15 mouse cellular contexts compared by ENCODE assay signal in the genomic region with DNA sequence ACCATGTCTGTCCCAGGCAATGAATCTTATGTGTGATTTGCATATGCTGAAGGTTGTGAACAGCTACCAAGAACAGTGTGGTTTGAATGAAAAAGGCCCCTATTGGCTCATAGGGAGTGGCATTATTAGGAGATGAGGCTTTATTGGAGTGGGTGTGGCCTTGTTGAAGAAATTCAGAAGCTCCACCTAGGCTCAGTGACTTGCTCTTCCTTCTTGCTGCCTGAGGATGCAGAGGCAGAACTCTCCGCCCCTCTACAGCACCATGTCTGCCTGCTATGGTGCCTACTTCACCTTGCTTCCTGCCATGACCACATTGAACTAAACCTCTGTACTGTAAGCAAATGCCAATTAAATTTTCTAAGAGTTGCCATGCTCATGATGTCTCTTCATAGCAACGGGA. TPM values are rescaled to one million over a fixed set of nuclear protein-coding genes. Genes with fewer than 3 reads are reported as not detected.
DNase-seq lines count a peak whose midpoint lies in the region; ATAC-seq and TF ChIP-seq lines count a peak whose summit lies in the region.
"Had no signal": no experiment of that assay in that cellular context is flagged by ENCODE, and none has a peak within 500 bp of the region (broad histone marks: within the 10 kb centered on the region; RNA-seq: fewer than 3 reads in every experiment).

No protein-coding gene starts in this region.

- H3K4me1 ChIP-seq in ES-E14 (ENCODE audit: control insufficient read depth in 2 of 2, insufficient read depth in 2 of 2, low read length in 2 of 2, poor library complexity in 1 of 2): peaks cover 7 to 8% of the 10 kb centered on the region in 2 experiments; a peak in 3 of 4 replicates
- peaks cover 20% of the 10 kb centered on the region for H3K4me1 ChIP-seq in hindbrain, embryonic 13.5 days (replicated peaks)
- H3K4me1 ChIP-seq in hindbrain, embryonic 16.5 days (ENCODE audit: control insufficient read depth, insufficient read depth, low read depth, low read length): peaks cover 8% of the 10 kb centered on the region

- no peaks in the 10 kb centered on the region for H3K36me3 ChIP-seq in ES-E14 (ENCODE audit: control insufficient read depth, insufficient read depth, low read length, poor library complexity, severe bottlenecking)
- no peaks in the 10 kb centered on the region for H3K36me3 ChIP-seq in hindbrain, embryonic 13.5 days
- H3K36me3 ChIP-seq in hindbrain, embryonic 16.5 days (ENCODE audit: control insufficient read depth, insufficient read depth, low read length): no peaks in the 10 kb centered on the region

- H3K9ac ChIP-seq in ES-E14 (ENCODE audit: insufficient read depth, low read depth, low read length, poor library complexity, severe bottlenecking): no peak overlapping the region
- no peak overlapping the region for H3K9ac ChIP-seq in hindbrain, embryonic 13.5 days
- H3K9ac ChIP-seq in hindbrain, embryonic 16.5 days (ENCODE audit: low read depth, low read length): no peak overlapping the region
- H3K9ac ChIP-seq: limb, embryonic 13.5 days had no signal

- ATAC-seq in granulocyte monocyte progenitor cell, adult 5-6 weeks (replicated peaks; ENCODE audit: poor library complexity, severe bottlenecking): peak; percentile 11; the same call in 1 of the 2 replicates
- ATAC-seq in megakaryocyte progenitor cell, adult 5-6 weeks (replicated peaks; ENCODE audit: poor library complexity): peak; percentile 54
- no peak for ATAC-seq in hindbrain, embryonic 13.5 days (ENCODE audit: low FRiP score)
- ATAC-seq in hindbrain, embryonic 16.5 days: no peak
- ATAC-seq: activated CD4-positive, CD25-positive, alpha-beta regulatory T cell, adult 4 months had no signal

- no peak overlapping the region for H3K27ac ChIP-seq in ES-E14 (ENCODE audit: insufficient read depth, low read depth, low read length, poor library complexity, severe bottlenecking)
- no peak overlapping the region for H3K27ac ChIP-seq in hindbrain, embryonic 13.5 days
- no peak overlapping the region for H3K27ac ChIP-seq in hindbrain, embryonic 16.5 days (ENCODE audit: low read depth, low read length)
- H3K27ac ChIP-seq: forebrain, embryonic 13.5 days; limb, embryonic 13.5 days had no signal

- DNase-seq in CD4-positive helper T cell, adult 2 months (ENCODE audit: low read depth, low spot score): peak; percentile 43
- DNase-seq in ES-E14 (ENCODE audit: low read depth, low spot score): peak; percentile 30
- DNase-seq in right cerebral cortex, postnatal 10 days (ENCODE audit: low spot score in 2 of 2): no peak
- DNase-seq: gastrocnemius, postnatal 25 days; heart, postnatal 14 days; kidney, adult 18-20 months; lung, postnatal 4 days had no signal

- no peaks in the 10 kb centered on the region for H3K9me3 ChIP-seq in ES-E14 (ENCODE audit: control insufficient read depth, insufficient read depth, low read depth, low read length)
- H3K9me3 ChIP-seq in hindbrain, embryonic 13.5 days: no peaks in the 10 kb centered on the region
- no peaks in the 10 kb centered on the region for H3K9me3 ChIP-seq in hindbrain, embryonic 16.5 days (ENCODE audit: control insufficient read depth, low read length)
- H3K9me3 ChIP-seq: forebrain, embryonic 13.5 days; limb, embryonic 13.5 days had no signal

- in situ Hi-C loops in ES-E14 (cut with MboI; ENCODE audit: low sequenced_read_pairs in 2 of 2, unreplicated experiment in 2 of 2): no loop called here

- no peak overlapping the region for H3K4me2 ChIP-seq in hindbrain, embryonic 13.5 days
- H3K4me2 ChIP-seq in hindbrain, embryonic 16.5 days (ENCODE audit: low read length): no peak overlapping the region

- H3K27me3 ChIP-seq in hindbrain, embryonic 13.5 days: no peaks in the 10 kb centered on the region
- no peaks in the 10 kb centered on the region for H3K27me3 ChIP-seq in hindbrain, embryonic 16.5 days (replicated peaks; ENCODE audit: control insufficient read depth, insufficient read depth, low read length)
- H3K27me3 ChIP-seq: forebrain, embryonic 13.5 days; limb, embryonic 13.5 days had no signal

- 85% methylated on average over 2 of the region's 2 CpGs for WGBS in hindbrain, embryonic 13.5 days
- WGBS in hindbrain, embryonic 16.5 days: 93% methylated on average over 2 of the region's 2 CpGs

- no peak overlapping the region for H3K4me3 ChIP-seq in ES-E14 (ENCODE audit: insufficient read depth in 1 of 2, low read depth in 1 of 2, low read length in 2 of 2, poor library complexity in 1 of 2, severe bottlenecking in 1 of 2)
- H3K4me3 ChIP-seq in hindbrain, embryonic 13.5 days: no peak overlapping the region
- H3K4me3 ChIP-seq in hindbrain, embryonic 16.5 days (ENCODE audit: low read length): no peak overlapping the region
- H3K4me3 ChIP-seq: forebrain, embryonic 13.5 days; limb, embryonic 13.5 days; myocyte had no signal

TF ChIP-seq in ES-E14, 5 proteins besides CTCF, POLR2A, EP300 and RAD21:
- TF ChIP-seq ZC3H11A (IDR thresholded peaks at IDR 0.05; ENCODE audit: borderline replicate concordance, low read depth, low read length): no peak
- TF ChIP-seq CHD2 (IDR thresholded peaks at IDR 0.05; ENCODE audit: low read depth, low read length): no peak
- TF ChIP-seq HCFC1 (IDR thresholded peaks at IDR 0.05; ENCODE audit: borderline replicate concordance, insufficient read depth, low read length): no peak
- no peak for TF ChIP-seq MAFK (IDR thresholded peaks at IDR 0.05; ENCODE audit: insufficient read depth, low read depth, low read length)
- TF ChIP-seq ZNF384 (IDR thresholded peaks at IDR 0.05; ENCODE audit: low read depth, low read length): no peak

RNA-seq across cellular contexts. Expression of a gene that starts 1.3 kb away (rescaled TPM):
- total RNA-seq in ES-E14 (2012; rRNA removed): 11.4 and 12.7 TPM in 2 replicates
- total RNA-seq in granulocyte monocyte progenitor cell, adult 5-6 weeks (2014; fragmentation: Nextera tagmentation): 26.2 and 26.6 TPM in 2 replicates
- 11.3 and 11.8 TPM in 2 replicates for total RNA-seq in granulocyte monocyte progenitor cell, adult 5-6 weeks (2017)
- 15.1 and 17.1 TPM in 2 replicates for total RNA-seq in megakaryocyte progenitor cell, adult 5-6 weeks (2015)
- total RNA-seq in megakaryocyte progenitor cell, adult 5-6 weeks (2017): 11.3 and 11.8 TPM in 2 replicates
- polyA plus RNA-seq in hindbrain, embryonic 13.5 days (2015; fragmentation: Nextera tagmentation; extraction: Ambion mirVana): 6.7 and 6.9 TPM in 2 replicates
- 8.9 and 9.0 TPM in 2 replicates for polyA plus RNA-seq in hindbrain, embryonic 16.5 days (2015; fragmentation: Nextera tagmentation; extraction: Ambion mirVana)

RNA-seq across cellular contexts. Expression of a gene that starts 25.7 kb away (rescaled TPM):
- 7.9 and 8.7 TPM in 2 replicates for total RNA-seq in ES-E14 (2012; rRNA removed)
- 5.7 and 5.9 TPM in 2 replicates for total RNA-seq in granulocyte monocyte progenitor cell, adult 5-6 weeks (2014; fragmentation: Nextera tagmentation)
- total RNA-seq in granulocyte monocyte progenitor cell, adult 5-6 weeks (2017): 1.0 and 1.5 TPM in 2 replicates
- 3.6 and 3.9 TPM in 2 replicates for total RNA-seq in megakaryocyte progenitor cell, adult 5-6 weeks (2015)
- 2.9 and 6.7 TPM in 2 replicates for total RNA-seq in megakaryocyte progenitor cell, adult 5-6 weeks (2017)
- polyA plus RNA-seq in hindbrain, embryonic 13.5 days (2015; fragmentation: Nextera tagmentation; extraction: Ambion mirVana): 31.0 and 35.8 TPM in 2 replicates
- 35.2 and 36.1 TPM in 2 replicates for polyA plus RNA-seq in hindbrain, embryonic 16.5 days (2015; fragmentation: Nextera tagmentation; extraction: Ambion mirVana)

RNA-seq across cellular contexts. Expression of a gene that starts 29.7 kb away (rescaled TPM):
- total RNA-seq in ES-E14 (2012; rRNA removed): 22.0 and 26.6 TPM in 2 replicates
- 34.6 and 48.4 TPM in 2 replicates for total RNA-seq in granulocyte monocyte progenitor cell, adult 5-6 weeks (2014; fragmentation: Nextera tagmentation)
- 39.3 and 41.8 TPM in 2 replicates for total RNA-seq in granulocyte monocyte progenitor cell, adult 5-6 weeks (2017)
- 59.4 and 71.6 TPM in 2 replicates for total RNA-seq in megakaryocyte progenitor cell, adult 5-6 weeks (2015)
- 46.3 and 61.7 TPM in 2 replicates for total RNA-seq in megakaryocyte progenitor cell, adult 5-6 weeks (2017)
- polyA plus RNA-seq in hindbrain, embryonic 13.5 days (2015; fragmentation: Nextera tagmentation; extraction: Ambion mirVana): 28.4 and 30.9 TPM in 2 replicates
- polyA plus RNA-seq in hindbrain, embryonic 16.5 days (2015; fragmentation: Nextera tagmentation; extraction: Ambion mirVana): 20.0 and 22.8 TPM in 2 replicates

RNA-seq across cellular contexts. Expression of a gene that starts 45.5 kb away (rescaled TPM):
- total RNA-seq in ES-E14 (2012; rRNA removed): 1.5 and 1.6 TPM in 2 replicates
- total RNA-seq in granulocyte monocyte progenitor cell, adult 5-6 weeks (2014; fragmentation: Nextera tagmentation): 2.0 and 2.7 TPM in 2 replicates
- total RNA-seq in granulocyte monocyte progenitor cell, adult 5-6 weeks (2017): 1.2 and 1.9 TPM in 2 replicates
- total RNA-seq in megakaryocyte progenitor cell, adult 5-6 weeks (2015): 0.39 and 0.72 TPM in 2 replicates
- 0.91 and 2.0 TPM in 2 replicates for total RNA-seq in megakaryocyte progenitor cell, adult 5-6 weeks (2017)
- 8.7 and 9.9 TPM in 2 replicates for polyA plus RNA-seq in hindbrain, embryonic 13.5 days (2015; fragmentation: Nextera tagmentation; extraction: Ambion mirVana)
- 8.0 and 9.8 TPM in 2 replicates for polyA plus RNA-seq in hindbrain, embryonic 16.5 days (2015; fragmentation: Nextera tagmentation; extraction: Ambion mirVana)

RNA-seq across cellular contexts. Expression of a gene that starts 45.8 kb away (rescaled TPM):
- 9.7 and 16.4 TPM in 2 replicates for total RNA-seq in ES-E14 (2012; rRNA removed)
- total RNA-seq in granulocyte monocyte progenitor cell, adult 5-6 weeks (2014; fragmentation: Nextera tagmentation): 4.9 and 5.8 TPM in 2 replicates
- total RNA-seq in granulocyte monocyte progenitor cell, adult 5-6 weeks (2017): 6.7 and 6.8 TPM in 2 replicates
- 8.9 and 10.8 TPM in 2 replicates for total RNA-seq in megakaryocyte progenitor cell, adult 5-6 weeks (2015)
- total RNA-seq in megakaryocyte progenitor cell, adult 5-6 weeks (2017): 9.6 and 13.4 TPM in 2 replicates
- 34.1 and 41.8 TPM in 2 replicates for polyA plus RNA-seq in hindbrain, embryonic 13.5 days (2015; fragmentation: Nextera tagmentation; extraction: Ambion mirVana)
- polyA plus RNA-seq in hindbrain, embryonic 16.5 days (2015; fragmentation: Nextera tagmentation; extraction: Ambion mirVana): 22.8 and 29.6 TPM in 2 replicates

Comparison
In these comparisons a context has a peak if more than half of its experiments do, and no peak if none do; other contexts are left out.
1. DNase-seq: peak in CD4-positive helper T cell, adult 2 months (single experiment) and ES-E14 (single experiment); none in right cerebral cortex, postnatal 10 days (0 of 2).
2. ATAC-seq: peak in granulocyte monocyte progenitor cell, adult 5-6 weeks (single experiment) and megakaryocyte progenitor cell, adult 5-6 weeks (single experiment); none in hindbrain, embryonic 13.5 days (single experiment) and hindbrain, embryonic 16.5 days (single experiment).